Mouse (Mus musculus): ENCODE measurements at regions not wholly inside any gene's neighbourhood (a gene's known extent, or its start where the extent isn't known, plus 50 kb on each side); places are given as distances from the start of the nearest gene placed in this dataset.

- no peaks in the 10 kb centered on the region for H3K27me3 ChIP-seq
- no peaks in the 10 kb centered on the region for H3K36me3 ChIP-seq
- H3K4me1 ChIP-seq = no peaks in the 10 kb centered on the region
- no peak overlapping the region for H3K27ac ChIP-seq
- H3K9me3 ChIP-seq = no peaks in the 10 kb centered on the region
- no peak overlapping the region for H3K9ac ChIP-seq
- no peak overlapping the region for H3K4me3 ChIP-seq
- no peak overlapping the region for H3K4me2 ChIP-seq (replicated peaks)
- WGBS = 87% methylated on average over 2 of the region's 2 CpGs
- ATAC-seq (ENCODE audit: low FRiP score, low read depth) = no peak
These were observed 2753.0 kb upstream of the Lrrc6 start for GRCm38 (mm10) chr15:69253698-69254097.

- H3K9me3 ChIP-seq = no peaks in the 10 kb centered on the region
- no peaks in the 10 kb centered on the region for H3K27me3 ChIP-seq
- no peak for ATAC-seq (ENCODE audit: low FRiP score, low read depth)
- WGBS = 91% methylated on average over 3 of the region's 3 CpGs
- no peaks in the 10 kb centered on the region for H3K4me1 ChIP-seq
- H3K9ac ChIP-seq = no peak overlapping the region
- no peak overlapping the region for H3K27ac ChIP-seq
- no peak overlapping the region for H3K4me2 ChIP-seq (replicated peaks)
- no peaks in the 10 kb centered on the region for H3K36me3 ChIP-seq
- H3K4me3 ChIP-seq = no peak overlapping the region
These were observed 2751.4 kb upstream of the Lrrc6 start for GRCm38 (mm10) chr15:69252095-69252494.

- Histone ChIP-seq H3K27ac (no peak overlapping the region), H3K9me3 (no peaks in the 10 kb centered on the region), H3K27me3 (no peaks in the 10 kb centered on the region), H3K4me2 (replicated peaks) (no peak overlapping the region), H3K9ac (no peak overlapping the region), H3K4me1 (no peaks in the 10 kb centered on the region), H3K36me3 (no peaks in the 10 kb centered on the region), H3K4me3 (no peak overlapping the region)
- ATAC-seq (ENCODE audit: low FRiP score, low read depth) = no peak
- 87% methylated on average over 3 of the region's 3 CpGs for WGBS
These were observed 2745.7 kb upstream of the Lrrc6 start for GRCm38 (mm10) chr15:69246190-69246966.

GRCm38 (mm10) chr15:69235271-69235670 lies 2734.6 kb upstream of the Lrrc6 start:
- WGBS = 85% methylated on average over 1 of the region's 1 CpGs
- no peak for ATAC-seq (ENCODE audit: low FRiP score, low read depth)
- Histone ChIP-seq H3K4me1 (no peaks in the 10 kb centered on the region), H3K4me3 (no peak overlapping the region), H3K4me2 (replicated peaks) (no peak overlapping the region), H3K27ac (no peak overlapping the region), H3K9me3 (no peaks in the 10 kb centered on the region), H3K27me3 (no peaks in the 10 kb centered on the region), H3K9ac (no peak overlapping the region), H3K36me3 (no peaks in the 10 kb centered on the region)

- H3K36me3 ChIP-seq = no peaks in the 10 kb centered on the region
- WGBS = 79% methylated on average over 6 of the region's 6 CpGs
- no peak overlapping the region for H3K9ac ChIP-seq
- H3K27me3 ChIP-seq = no peaks in the 10 kb centered on the region
- no peak overlapping the region for H3K4me2 ChIP-seq (replicated peaks)
- H3K27ac ChIP-seq = no peak overlapping the region
- no peaks in the 10 kb centered on the region for H3K4me1 ChIP-seq
- H3K9me3 ChIP-seq = no peaks in the 10 kb centered on the region
- no peak overlapping the region for H3K4me3 ChIP-seq
- ATAC-seq (ENCODE audit: low FRiP score, low read depth) = no peak
These were observed 2724.2 kb upstream of the Lrrc6 start for GRCm38 (mm10) chr15:69224619-69225587.

- Histone ChIP-seq H3K4me1 (no peaks in the 10 kb centered on the region), H3K4me2 (replicated peaks) (no peak overlapping the region), H3K4me3 (no peak overlapping the region), H3K9me3 (no peaks in the 10 kb centered on the region), H3K27ac (no peak overlapping the region), H3K36me3 (no peaks in the 10 kb centered on the region), H3K27me3 (no peaks in the 10 kb centered on the region), H3K9ac (no peak overlapping the region)
- ATAC-seq (ENCODE audit: low FRiP score, low read depth) = no peak
These were observed 2722.7 kb upstream of the Lrrc6 start for GRCm38 (mm10) chr15:69223411-69223810.

- no peak overlapping the region for H3K27ac ChIP-seq
- no peak overlapping the region for H3K4me3 ChIP-seq
- WGBS = 88% methylated on average over 1 of the region's 1 CpGs
- H3K27me3 ChIP-seq = no peaks in the 10 kb centered on the region
- no peak for ATAC-seq (ENCODE audit: low FRiP score, low read depth)
- H3K4me2 ChIP-seq (replicated peaks) = no peak overlapping the region
- H3K4me1 ChIP-seq = no peaks in the 10 kb centered on the region
- no peak overlapping the region for H3K9ac ChIP-seq
- no peaks in the 10 kb centered on the region for H3K36me3 ChIP-seq
- no peaks in the 10 kb centered on the region for H3K9me3 ChIP-seq
These were observed 2721.7 kb upstream of the Lrrc6 start for GRCm38 (mm10) chr15:69222391-69222790.

All from limb, embryonic 13.5 days (tissue).